Mouse (Mus musculus) cerebellum, postnatal 36 days (tissue): ENCODE measurements at regions not wholly inside any gene's neighbourhood (a gene's known extent, or its start where the extent isn't known, plus 50 kb on each side); places are given as distances from the start of the nearest gene placed in this dataset.

ENCODE experiments used
- DNase-seq, 2 experiments: peaks; one replicate each; pipeline ENCODE4 v3.0.0; 2021 to 2022; ENCODE audit warnings: mixed read lengths in 2 of 2

GRCm38 (mm10) chr8:89152867-89153595 lies 109.1 kb upstream of the Sall1 start:
- no peak for DNase-seq

GRCm38 (mm10) chr8:89152331-89152730 lies 108.4 kb upstream of the Sall1 start:
- DNase-seq, result no peak

- DNase-seq, result no peak
These were observed 107.0 kb upstream of the Sall1 start for GRCm38 (mm10) chr8:89150952-89151351.

GRCm38 (mm10) chr8:89141529-89142235 lies 97.7 kb upstream of the Sall1 start:
- DNase-seq, result no peak

GRCm38 (mm10) chr8:89139876-89140275 lies 95.9 kb upstream of the Sall1 start:
- no peak for DNase-seq

GRCm38 (mm10) chr8:89138416-89139125 lies 94.6 kb upstream of the Sall1 start:
- DNase-seq, result no peak

- no peak for DNase-seq
These were observed 90.9 kb upstream of the Sall1 start for GRCm38 (mm10) chr8:89134581-89135484.

GRCm38 (mm10) chr8:89134058-89134457 lies 90.1 kb upstream of the Sall1 start:
- DNase-seq, result no peak

GRCm38 (mm10) chr8:89121051-89121450 lies 77.1 kb upstream of the Sall1 start:
- DNase-seq, result no peak

GRCm38 (mm10) chr8:89107895-89108660 lies 64.1 kb upstream of the Sall1 start:
- no peak for DNase-seq

GRCm38 (mm10) chr8:89106346-89106745 lies 62.4 kb upstream of the Sall1 start:
- DNase-seq, result no peak

GRCm38 (mm10) chr8:89097396-89097795 lies 53.4 kb upstream of the Sall1 start:
- DNase-seq, result no peak
